Mouse (Mus musculus) olfactory bulb, adult 2 months (tissue): ENCODE measurements around the gene Baz1a.

ENCODE experiments used
- CTCF ChIP-seq: fragments of 200-500 bp; IDR thresholded peaks from 2 replicates; pipeline ENCODE4 v1.5.1; 2012; ENCODE audit warnings: low read depth, mild to moderate bottlenecking, low read length, moderate library complexity; ENCODE audit not compliant: insufficient read depth
- POLR2A ChIP-seq: fragments of 200-500 bp; IDR thresholded peaks from 2 replicates; pipeline ENCODE4 v1.6.1; 2012; ENCODE audit warnings: mild to moderate bottlenecking, low read depth, low read length, moderate library complexity; ENCODE audit not compliant: insufficient read depth

DNA sequence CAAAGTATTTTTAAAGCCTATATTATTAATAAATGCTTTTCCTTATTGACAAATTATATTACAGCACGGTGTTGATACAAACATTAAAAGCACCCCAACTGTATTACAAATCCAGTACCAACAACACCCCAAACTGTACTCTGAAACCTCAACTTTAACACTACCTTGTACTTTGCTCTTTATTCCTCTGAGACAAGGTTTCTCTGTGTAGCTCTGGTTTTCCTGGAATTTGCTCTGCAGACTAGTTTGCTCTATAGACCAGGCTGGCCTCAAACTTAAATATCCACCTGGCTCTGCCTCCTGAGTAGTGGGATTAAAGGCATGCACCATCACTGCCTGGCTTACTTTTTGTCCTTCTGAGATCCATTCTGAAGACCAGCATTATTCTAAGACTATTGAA, 48.0 kb upstream of the Baz1a start:
- TF ChIP-seq CTCF (no peak), POLR2A (no peak)
